Mouse (Mus musculus) ES-E14 (cell line): ENCODE data around the gene Tmbim4. TPM values are rescaled to one million over a fixed set of nuclear protein-coding genes. Genes with fewer than 3 reads are reported as not detected.
A peak's percentile ranks its signal among the peaks of the same experiment; 100 is the strongest.

Source experiments
- DNase-seq: peaks from one replicate; pipeline ENCODE4 v3.0.0-alpha.2; 2013; ENCODE audit warnings: low read depth, low spot score
- H3K27ac ChIP-seq: 2 replicates; pipeline ENCODE4 v1.5.1; 2012; ENCODE audit warnings: low read depth, mild to moderate bottlenecking, low read length, moderate library complexity, mixed read lengths; ENCODE audit not compliant: poor library complexity, insufficient read depth, severe bottlenecking
- H3K36me3 ChIP-seq: 2 replicates; pipeline ENCODE4 v1.6.1; 2012; ENCODE audit warnings: mild to moderate bottlenecking, low read length, moderate library complexity, mixed read lengths; ENCODE audit not compliant: control insufficient read depth, poor library complexity, insufficient read depth, severe bottlenecking
- H3K4me1 ChIP-seq, 2 experiments: fragments of 150-350 bp in 1 of 2; sonication (generic) in 1 of 2; 2 replicates each; pipeline ENCODE4 v1.6.1; 2012; ENCODE audit warnings: low read length in 2 of 2, mild to moderate bottlenecking in 1 of 2, mixed read lengths in 1 of 2; ENCODE audit not compliant: control insufficient read depth in 2 of 2, insufficient read depth in 2 of 2, poor library complexity in 1 of 2
- H3K4me3 ChIP-seq, 2 experiments: fragments of 150-350 bp in 1 of 2; sonication (generic) in 1 of 2; 2 replicates each; pipeline ENCODE4 v1.5.1; 2012; ENCODE audit warnings: low read length in 2 of 2, low read depth in 1 of 2, mild to moderate bottlenecking in 1 of 2, mixed read lengths in 1 of 2; ENCODE audit not compliant: insufficient read depth in 1 of 2, poor library complexity in 1 of 2, severe bottlenecking in 1 of 2
- H3K9ac ChIP-seq: 2 replicates; pipeline ENCODE4 v1.6.1; 2012; ENCODE audit warnings: low read depth, mild to moderate bottlenecking, low read length, mixed read lengths; ENCODE audit not compliant: poor library complexity, insufficient read depth, severe bottlenecking
- H3K9me3 ChIP-seq: fragments of 150-350 bp; sonication (generic); 2 replicates; pipeline ENCODE4 v1.6.1; 2012; ENCODE audit warnings: low read depth, mild to moderate bottlenecking, low read length; ENCODE audit not compliant: control insufficient read depth, insufficient read depth
- CHD2 ChIP-seq: IDR thresholded peaks from 2 replicates; pipeline ENCODE4 v1.6.1; 2014; ENCODE audit warnings: mild to moderate bottlenecking, low read depth, low read length, inconsistent platforms
- HCFC1 ChIP-seq: IDR thresholded peaks from 2 replicates; pipeline ENCODE4 v1.6.1; 2012; ENCODE audit warnings: low read length, inconsistent platforms, borderline replicate concordance; ENCODE audit not compliant: insufficient read depth
- MAFK ChIP-seq: IDR thresholded peaks from 2 replicates; pipeline ENCODE4 v1.6.1; 2014; ENCODE audit warnings: mild to moderate bottlenecking, low read depth, low read length, inconsistent platforms; ENCODE audit not compliant: insufficient read depth
- ZC3H11A ChIP-seq: IDR thresholded peaks from 2 replicates; pipeline ENCODE4 v1.6.1; 2012; ENCODE audit warnings: low read depth, mild to moderate bottlenecking, inconsistent platforms, low read length, borderline replicate concordance
- ZNF384 ChIP-seq: IDR thresholded peaks from 2 replicates; pipeline ENCODE4 v1.6.1; 2012; ENCODE audit warnings: low read depth, low read length, inconsistent platforms
- in situ Hi-C, 2 experiments: fragments of 600-800 bp; cut with MboI; formaldehyde crosslinking; loops; one replicate each; pipeline ENCODE4 v1.15.1; 2025; ENCODE audit warnings: low sequenced_read_pairs in 2 of 2, inconsistent platforms in 1 of 2; ENCODE audit not compliant: unreplicated experiment in 2 of 2
- total RNA-seq: library from RNA; depleted of rRNA; stranded (reverse); fragments of 300-350 nt; gene quantifications from 2 replicates; pipeline ENCODE4 v1.2.3, GENCODE M21; 2012

The Tmbim4 gene
- total RNA-seq, 1 experiment: 125 TPM

- Histone ChIP-seq H3K27ac (no peak overlapping the region), H3K9me3 (no peaks in the 10 kb centered on the region), H3K9ac (no peak overlapping the region), H3K4me1 (peaks cover 0 to 6% of the 10 kb centered on the region in 2 experiments; a peak in 1 of 4 replicates), H3K4me3 (no peak overlapping the region), H3K36me3 (no peaks in the 10 kb centered on the region)
- no peak for DNase-seq
- TF ChIP-seq CHD2 (no peak), HCFC1 (no peak), ZNF384 (no peak), ZC3H11A (no peak), MAFK (no peak)
- in situ Hi-C loops: no loop called here
These were observed 41.0 kb downstream of the Tmbim4 start for GRCm38 (mm10) chr10:120242421-120242820.

- no peak overlapping the region for H3K4me3 ChIP-seq
- no peak overlapping the region for H3K27ac ChIP-seq
- in situ Hi-C loops: no loop called here
- H3K9ac ChIP-seq: no peak overlapping the region
- TF ChIP-seq CHD2 (no peak), ZC3H11A (no peak), ZNF384 (no peak), HCFC1 (no peak), MAFK (no peak)
- H3K36me3 ChIP-seq: no peaks in the 10 kb centered on the region
- H3K9me3 ChIP-seq: no peaks in the 10 kb centered on the region
- H3K4me1 ChIP-seq: peaks cover 0 to 6% of the 10 kb centered on the region in 2 experiments; a peak in 1 of 4 replicates
- DNase-seq: no peak
These were observed 44.3 kb downstream of the Tmbim4 start for GRCm38 (mm10) chr10:120245681-120246080.

- peaks cover 0 to 6% of the 10 kb centered on the region in 2 experiments; a peak in 1 of 4 replicates for H3K4me1 ChIP-seq
These were observed 45.8 kb downstream of the Tmbim4 start for GRCm38 (mm10) chr10:120246994-120247750.

GRCm38 (mm10) chr10:120250911-120251683, 49.7 kb downstream of the Tmbim4 start:
- DNase-seq: no peak
- Histone ChIP-seq H3K4me1 (peaks cover 0 to 3% of the 10 kb centered on the region in 2 experiments; a peak in 1 of 4 replicates), H3K36me3 (no peaks in the 10 kb centered on the region), H3K9ac (no peak overlapping the region), H3K27ac (no peak overlapping the region), H3K4me3 (no peak overlapping the region), H3K9me3 (no peaks in the 10 kb centered on the region)
- TF ChIP-seq HCFC1 (no peak), CHD2 (no peak), MAFK (no peak), ZNF384 (no peak), ZC3H11A (0 out of 2 replicates have a peak, but pooled peaks have one; percentile 6)
- in situ Hi-C loops: loop anchor here (10.0 to 25.0 kb wide), 2 partner anchors 611 to 624 kb away; no protein-coding TSS in a partner anchor

More at GRCm38 (mm10) chr10:120246994-120247750, 45.8 kb downstream of the Tmbim4 start:
- H3K9ac ChIP-seq: no peak overlapping the region
- DNase-seq: peak; percentile 85
- in situ Hi-C loops: no loop called here
- H3K4me3 ChIP-seq: no peak overlapping the region
- H3K36me3 ChIP-seq: no peaks in the 10 kb centered on the region
- TF ChIP-seq ZC3H11A (0 out of 2 replicates have a peak, but pooled peaks have one; percentile 10), CHD2 (no peak)
- H3K9me3 ChIP-seq: no peaks in the 10 kb centered on the region
- no peak overlapping the region for H3K27ac ChIP-seq
